Mouse (Mus musculus) myocyte (in vitro differentiated cells): ENCODE results near the gene Dusp5. TPM values are rescaled to one million over a fixed set of nuclear protein-coding genes. Genes with fewer than 3 reads are reported as not detected.
"Not testable (repeated sequence)": the region's sequence is repeated elsewhere in the genome, so short reads cannot be mapped to it uniquely, and the experiment has no call there.

Experiments
- H3K27me3 ChIP-seq: one replicate; pipeline ENCODE4 v1.6.1; 2011; ENCODE audit not compliant: control insufficient read depth, insufficient read depth, insufficient read length
- H3K36me3 ChIP-seq: one replicate; pipeline ENCODE4 v1.6.1; 2011; ENCODE audit not compliant: control insufficient read depth, insufficient read depth
- H3K4me2 ChIP-seq: one replicate; pipeline ENCODE4 v1.6.1; 2011; ENCODE audit warnings: low read depth, control low read depth
- H3K4me3 ChIP-seq: one replicate; pipeline ENCODE4 v1.5.1; 2011; ENCODE audit warnings: mild to moderate bottlenecking, control low read depth, moderate library complexity
- H3K79me2 ChIP-seq: one replicate; pipeline ENCODE4 v1.6.1; 2011; ENCODE audit not compliant: control insufficient read depth, insufficient read depth
- H3ac ChIP-seq: one replicate; pipeline ENCODE4 v1.6.1; 2011; ENCODE audit not compliant: control insufficient read depth, insufficient read length
- CEBPB ChIP-seq: IDR thresholded peaks from 2 replicates; pipeline ENCODE4 v1.6.1; 2011; ENCODE audit warnings: mild to moderate bottlenecking, moderate library complexity; ENCODE audit not compliant: poor library complexity, insufficient read depth, severe bottlenecking
- E2F4 ChIP-seq: IDR thresholded peaks from one replicate; pipeline ENCODE4 v1.6.1; 2011; ENCODE audit warnings: mild to moderate bottlenecking, control low read depth, moderate library complexity; ENCODE audit not compliant: insufficient read depth
- MAX ChIP-seq: IDR thresholded peaks from one replicate; pipeline ENCODE4 v1.6.1; 2011; ENCODE audit warnings: low read depth, mild to moderate bottlenecking, control low read depth
- MYOD1 ChIP-seq, 3 experiments: IDR thresholded peaks; one replicate each; pipeline ENCODE4 v1.6.1; 2011; ENCODE audit warnings: control low read depth in 2 of 3, low read depth in 2 of 3, mild to moderate bottlenecking in 2 of 3, moderate library complexity in 1 of 3; ENCODE audit not compliant: insufficient read length in 2 of 3, control insufficient read depth in 1 of 3
- MYOG ChIP-seq, 3 experiments: IDR thresholded peaks; one replicate each; pipeline ENCODE4 v1.6.1; 2011; ENCODE audit warnings: control low read depth in 2 of 3, low read depth in 2 of 3, mild to moderate bottlenecking in 2 of 3; ENCODE audit not compliant: insufficient read length in 2 of 3, control insufficient read depth in 1 of 3, insufficient read depth in 1 of 3
- POLR2A ChIP-seq: IDR thresholded peaks from one replicate; pipeline ENCODE4 v1.6.1; 2011; ENCODE audit warnings: low read depth, mild to moderate bottlenecking, control low read depth, moderate library complexity; ENCODE audit not compliant: insufficient read length
- POLR2AphosphoS2 ChIP-seq: IDR thresholded peaks from one replicate; pipeline ENCODE4 v1.6.1; 2011; ENCODE audit warnings: low read depth, control low read depth; ENCODE audit not compliant: insufficient read length
- REST ChIP-seq: IDR thresholded peaks from one replicate; pipeline ENCODE4 v1.6.1; 2011; ENCODE audit warnings: mild to moderate bottlenecking, control low read depth, moderate library complexity; ENCODE audit not compliant: insufficient read depth, insufficient read length
- SRF ChIP-seq: IDR thresholded peaks from one replicate; pipeline ENCODE4 v1.6.1; 2011; ENCODE audit warnings: low read depth; ENCODE audit not compliant: control insufficient read depth, insufficient read length
- TCF12 ChIP-seq: IDR thresholded peaks from one replicate; pipeline ENCODE4 v1.6.1; 2011; ENCODE audit warnings: mild to moderate bottlenecking, control low read depth; ENCODE audit not compliant: poor library complexity, insufficient read depth, severe bottlenecking
- TCF3 ChIP-seq: IDR thresholded peaks from one replicate; pipeline ENCODE4 v1.6.1; 2011; ENCODE audit warnings: low read depth, control low read depth; ENCODE audit not compliant: insufficient read length
- USF1 ChIP-seq: IDR thresholded peaks from one replicate; pipeline ENCODE4 v1.6.1; 2011; ENCODE audit warnings: low read depth, mild to moderate bottlenecking, control low read depth, moderate library complexity
- polyA plus RNA-seq: library from polyadenylated mRNA; unstranded; fragments of >200 nt; fragmentation: generic; extraction: Trizol; gene quantifications from one replicate; pipeline ENCODE4 v1.2.1, GENCODE M21; 2012; ENCODE audit warnings: missing spikeins

Gene Dusp5
- polyA plus RNA-seq, 1 experiment: 4.5 TPM

DNA sequence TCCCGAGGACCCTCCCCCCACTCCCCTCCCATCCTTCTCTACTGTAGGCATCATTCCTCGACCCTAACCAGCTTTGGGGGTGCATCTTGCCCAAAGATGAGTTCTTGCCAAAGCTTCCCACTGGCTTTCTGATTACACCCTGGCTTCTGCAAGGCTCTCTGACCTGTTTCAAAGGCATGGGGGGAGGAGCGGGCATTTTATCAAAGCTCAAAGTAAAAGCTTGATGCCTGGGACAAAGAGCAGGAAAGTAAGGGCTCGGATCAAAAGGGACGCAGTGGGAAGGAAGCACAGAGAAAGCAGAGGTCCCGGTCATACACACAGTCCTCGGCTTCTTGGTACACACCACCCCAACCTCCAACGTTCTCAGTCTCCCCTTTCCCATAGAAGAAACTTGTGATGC is 45.2 kb downstream of the Dusp5 start:
- H3K4me3 ChIP-seq: no peak overlapping the region
- H3K4me2 ChIP-seq: no peak overlapping the region
- no peaks in the 10 kb centered on the region for H3K36me3 ChIP-seq

DNA sequence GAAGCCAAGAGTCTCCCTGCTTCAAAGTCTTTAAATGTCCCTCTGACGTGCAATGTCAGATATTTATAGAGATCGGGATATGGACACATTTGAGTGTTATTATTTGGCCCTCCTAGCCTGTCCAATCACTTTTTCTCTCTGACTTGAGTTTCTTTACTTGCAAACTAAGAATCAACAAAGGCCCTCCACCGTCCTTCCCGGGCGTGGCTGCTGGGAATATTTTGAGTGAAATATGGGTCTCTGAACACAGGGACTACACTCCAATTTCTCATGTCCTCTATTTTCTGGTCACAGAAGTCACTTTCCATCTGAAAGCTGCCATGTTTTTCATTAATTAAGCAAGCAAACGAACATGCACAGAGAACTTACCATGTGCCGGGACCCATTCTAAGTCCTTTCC is 45.6 kb downstream of the Dusp5 start:
- Histone ChIP-seq H3K36me3 (no peaks in the 10 kb centered on the region), H3K27me3 (no peaks in the 10 kb centered on the region), H3K4me3 (no peak overlapping the region), H3K79me2 (no peaks in the 10 kb centered on the region), H3K4me2 (no peak overlapping the region), H3ac (no peak overlapping the region)
- no peak for TF ChIP-seq POLR2A

More for the DNA sequence above, 45.2 kb downstream of the Dusp5 start:
- Histone ChIP-seq H3ac (no peak overlapping the region), H3K27me3 (no peaks in the 10 kb centered on the region), H3K79me2 (no peaks in the 10 kb centered on the region)
- no peak for TF ChIP-seq REST
- no peak for TF ChIP-seq CEBPB

DNA sequence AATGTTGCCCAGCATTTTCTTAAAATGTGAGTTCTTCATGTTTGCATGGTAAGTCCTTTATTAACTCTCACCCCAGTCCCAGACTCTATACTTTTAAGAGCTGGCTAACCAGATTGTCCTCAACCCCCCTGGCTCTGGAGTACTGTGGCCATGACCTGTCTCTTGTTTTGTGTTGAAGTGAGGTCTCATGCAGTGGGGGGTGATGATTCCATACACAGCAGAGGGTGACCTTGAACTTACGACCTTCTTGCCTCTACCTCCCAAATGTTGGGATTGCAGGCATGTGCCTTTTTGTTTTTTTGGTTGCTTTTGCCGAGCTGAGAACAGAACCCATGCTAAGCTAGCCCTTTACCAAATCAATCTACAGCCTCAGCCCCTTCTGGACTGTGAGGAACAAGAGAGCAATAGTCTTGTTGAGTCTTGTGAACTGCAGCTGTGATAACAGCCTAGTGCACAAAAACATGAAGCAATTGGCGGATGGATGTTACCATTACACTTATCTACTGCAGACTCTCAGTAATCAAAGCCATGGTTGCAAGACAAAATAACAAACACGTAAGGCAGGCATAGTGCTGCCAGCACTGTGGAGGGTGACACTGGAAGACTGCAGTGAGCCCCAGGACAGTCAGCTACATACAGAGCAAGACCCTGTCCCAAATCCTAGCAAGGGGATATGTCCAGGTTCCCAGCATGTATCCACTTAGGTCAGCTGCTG is 46.5 kb downstream of the Dusp5 start:
- Histone ChIP-seq H3K36me3 (no peaks in the 10 kb centered on the region), H3K27me3 (no peaks in the 10 kb centered on the region), H3ac (no peak overlapping the region), H3K4me3 (no peak overlapping the region), H3K79me2 (no peaks in the 10 kb centered on the region), H3K4me2 (no peak overlapping the region)
- TF ChIP-seq MYOG (IDR thresholded peaks at IDR 0.05; ENCODE audit: control insufficient read depth in 1 of 3, insufficient read depth in 1 of 3, insufficient read length in 2 of 3, low read depth in 2 of 3) (no peak), POLR2AphosphoS2 (no peak), TCF12 (no peak), MYOD1 (IDR thresholded peaks at IDR 0.05; ENCODE audit: control insufficient read depth in 1 of 3, insufficient read length in 2 of 3, low read depth in 2 of 3) (no peak), USF1 (no peak), MAX (no peak), SRF (no peak), E2F4 (no peak), REST (no peak)

DNA sequence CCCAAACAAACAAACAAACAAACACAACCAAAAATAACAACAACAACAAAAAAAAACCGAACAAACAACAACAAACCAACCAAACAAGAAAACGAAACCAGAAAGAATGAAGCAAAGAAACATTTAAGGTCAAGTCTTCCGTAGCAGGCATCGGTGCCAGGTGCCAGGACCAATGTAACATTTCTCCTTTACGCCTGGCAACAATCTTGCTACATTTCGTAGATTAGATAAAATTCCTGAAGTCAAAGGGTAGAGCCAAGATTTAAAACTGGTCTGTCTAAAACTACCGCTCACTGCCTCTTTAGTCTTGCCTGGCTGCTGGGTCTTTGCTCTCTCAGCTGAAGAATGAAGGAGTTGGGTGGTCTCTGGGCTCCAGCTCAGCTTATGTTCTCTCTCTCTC is 47.2 kb downstream of the Dusp5 start:
- H3K36me3 ChIP-seq: no peaks in the 10 kb centered on the region
- TF ChIP-seq SRF (no peak), CEBPB (no peak), POLR2AphosphoS2 (no peak), TCF3 (no peak), MYOG (IDR thresholded peaks at IDR 0.05; ENCODE audit: control insufficient read depth in 1 of 3, insufficient read depth in 1 of 3, insufficient read length in 2 of 3, low read depth in 2 of 3) (no peak), MYOD1 (IDR thresholded peaks at IDR 0.05; ENCODE audit: control insufficient read depth in 1 of 3, insufficient read length in 2 of 3, low read depth in 2 of 3) (no peak), POLR2A (no peak), E2F4 (no peak), USF1 (no peak)
- no peak overlapping the region for H3K4me2 ChIP-seq
- H3K4me3 ChIP-seq: no peak overlapping the region
- H3K79me2 ChIP-seq: no peaks in the 10 kb centered on the region
- no peaks in the 10 kb centered on the region for H3K27me3 ChIP-seq
- no peak overlapping the region for H3ac ChIP-seq

DNA sequence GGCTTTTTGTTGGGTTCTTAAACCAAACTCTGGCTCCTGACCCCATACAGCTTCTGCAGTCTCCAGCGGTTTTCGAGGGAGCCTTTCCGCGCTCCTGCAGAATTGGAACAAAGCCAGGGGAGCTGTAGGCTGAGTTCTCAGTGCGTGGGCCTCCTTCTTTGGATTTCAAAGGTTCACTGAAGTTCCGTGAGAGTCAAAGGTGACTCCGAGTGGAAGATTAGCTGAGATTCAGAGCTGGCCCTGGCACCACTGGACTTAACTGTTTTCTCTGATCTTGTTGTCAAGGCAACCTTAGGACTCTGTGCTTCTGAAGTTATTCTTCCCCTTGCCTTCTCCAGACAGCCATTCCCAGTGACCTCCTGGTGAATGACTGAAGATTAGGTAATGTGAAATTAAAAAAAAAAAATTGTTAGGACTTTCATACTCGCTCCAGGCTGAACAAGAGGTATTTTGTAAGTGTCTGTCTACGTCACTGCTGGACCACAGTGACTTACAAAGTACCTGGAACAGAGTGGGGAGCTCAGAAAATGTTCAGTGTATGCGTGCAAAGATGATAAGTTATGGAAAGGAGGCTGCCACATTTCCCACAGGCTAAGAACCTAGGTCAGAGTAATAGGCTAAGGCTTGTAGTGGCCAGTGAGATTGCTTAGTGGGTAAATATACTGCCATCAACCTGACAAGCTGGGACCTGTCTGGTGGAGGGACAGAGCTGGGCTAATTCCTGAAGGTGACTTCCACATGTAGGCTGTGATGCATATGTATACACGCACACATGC is 48.3 kb downstream of the Dusp5 start:
- Histone ChIP-seq H3ac (no peak overlapping the region), H3K27me3 (no peaks in the 10 kb centered on the region), H3K79me2 (no peaks in the 10 kb centered on the region), H3K4me2 (no peak overlapping the region), H3K4me3 (no peak overlapping the region), H3K36me3 (no peaks in the 10 kb centered on the region)
- no peak for TF ChIP-seq TCF3

DNA sequence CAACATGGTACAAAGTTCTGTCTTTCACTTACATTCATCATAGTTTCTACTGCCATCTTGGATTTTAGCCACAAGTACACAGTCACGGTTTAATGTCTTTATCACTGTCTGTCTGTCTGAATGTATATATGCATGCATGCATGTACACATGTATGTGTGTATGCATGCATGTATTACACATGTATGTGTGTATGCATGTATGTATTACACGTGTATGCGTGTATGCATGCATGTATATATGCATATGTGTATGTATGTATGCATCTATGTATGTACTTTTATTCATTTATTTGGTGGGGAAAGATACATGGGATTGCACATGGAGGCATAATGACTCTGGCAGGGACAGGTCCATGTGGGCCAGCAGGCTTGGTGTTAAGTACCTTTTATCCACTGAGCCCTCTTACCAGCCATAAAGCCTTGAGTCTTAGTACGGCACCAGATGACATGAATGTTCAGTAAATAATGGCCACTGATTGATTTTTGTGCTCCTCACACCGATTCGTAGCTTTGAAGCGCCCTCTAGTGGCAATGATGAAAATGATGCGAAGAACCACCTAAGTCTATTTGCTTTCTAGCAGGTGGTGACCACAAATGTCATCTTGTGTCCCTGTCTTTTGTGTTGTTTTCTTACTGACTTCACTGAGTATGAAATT is 49.8 kb downstream of the Dusp5 start:
- TF ChIP-seq TCF12 (no peak), POLR2AphosphoS2 (no peak), TCF3 (no peak), POLR2A (no peak), MYOD1 (IDR thresholded peaks at IDR 0.05; ENCODE audit: control insufficient read depth in 1 of 3, insufficient read length in 2 of 3, low read depth in 2 of 3) (no peak), USF1 (no peak), MAX (no peak), SRF (no peak), REST (no peak), CEBPB (no peak), E2F4 (no peak), MYOG (IDR thresholded peaks at IDR 0.05; ENCODE audit: control insufficient read depth in 1 of 3, insufficient read depth in 1 of 3, insufficient read length in 2 of 3, low read depth in 2 of 3) (no peak)
- Histone ChIP-seq H3K4me3 (no peak overlapping the region), H3K36me3 (no peaks in the 10 kb centered on the region), H3K4me2 (no peak overlapping the region), H3K79me2 (no peaks in the 10 kb centered on the region), H3ac (no peak overlapping the region), H3K27me3 (no peaks in the 10 kb centered on the region)

DNA sequence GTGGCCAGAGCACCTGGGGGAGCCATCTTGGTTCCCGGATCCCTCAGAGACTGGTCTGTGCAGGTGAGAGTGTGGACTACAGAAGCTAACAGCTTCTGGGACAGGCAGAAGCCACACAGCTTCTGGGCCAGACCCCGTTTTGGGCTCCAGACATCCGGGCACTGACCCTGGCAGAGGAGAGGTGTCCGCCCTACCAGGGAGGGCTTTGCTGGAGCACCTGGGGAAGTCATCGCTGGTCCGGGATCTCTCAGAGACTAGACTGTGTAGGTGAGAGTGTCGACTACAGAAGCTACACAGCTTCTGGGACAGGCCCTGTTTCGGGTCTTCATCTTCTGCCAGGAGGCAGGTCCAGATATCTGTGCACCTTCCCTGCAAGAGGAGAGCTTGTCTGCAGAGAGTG is 51.4 kb downstream of the Dusp5 start:
- H3K4me2 ChIP-seq, H3ac ChIP-seq, H3K27me3 ChIP-seq, H3K4me3 ChIP-seq, H3K79me2 ChIP-seq, H3K36me3 ChIP-seq: not testable (repeated sequence)

DNA sequence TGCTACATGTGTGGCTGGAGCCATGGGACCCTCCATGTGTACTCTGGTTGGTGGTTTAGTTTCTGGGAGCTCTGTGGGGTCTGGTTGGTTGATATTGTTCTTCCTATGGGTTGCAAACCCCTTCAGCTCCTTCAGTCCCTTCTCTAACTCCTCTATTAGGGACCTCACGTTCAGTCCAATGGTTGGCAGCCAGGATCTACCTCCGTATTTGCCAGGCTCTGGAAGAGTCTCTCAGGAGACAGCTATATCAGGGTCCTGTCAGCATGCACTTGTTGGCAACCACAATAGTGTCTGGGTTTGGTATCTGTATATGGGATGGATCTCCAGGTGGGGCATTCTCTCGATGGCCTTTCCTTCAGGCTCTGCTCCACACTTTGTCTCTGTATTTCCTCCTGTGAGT is 58.8 kb downstream of the Dusp5 start:
- not testable (repeated sequence) for H3ac ChIP-seq

More for the DNA sequence above, 58.8 kb downstream of the Dusp5 start:
- H3K4me3 ChIP-seq, H3K27me3 ChIP-seq, H3K4me2 ChIP-seq, H3K79me2 ChIP-seq, H3K36me3 ChIP-seq: not testable (repeated sequence)
